Mouse (Mus musculus) ovary, postnatal 10 days (tissue): ENCODE results near the gene Gpatch3.

Experiments used
- DNase-seq: peaks from one replicate; pipeline ENCODE4 v3.0.0; 2022; ENCODE audit warnings: low spot score

Gene Gpatch3

DNA sequence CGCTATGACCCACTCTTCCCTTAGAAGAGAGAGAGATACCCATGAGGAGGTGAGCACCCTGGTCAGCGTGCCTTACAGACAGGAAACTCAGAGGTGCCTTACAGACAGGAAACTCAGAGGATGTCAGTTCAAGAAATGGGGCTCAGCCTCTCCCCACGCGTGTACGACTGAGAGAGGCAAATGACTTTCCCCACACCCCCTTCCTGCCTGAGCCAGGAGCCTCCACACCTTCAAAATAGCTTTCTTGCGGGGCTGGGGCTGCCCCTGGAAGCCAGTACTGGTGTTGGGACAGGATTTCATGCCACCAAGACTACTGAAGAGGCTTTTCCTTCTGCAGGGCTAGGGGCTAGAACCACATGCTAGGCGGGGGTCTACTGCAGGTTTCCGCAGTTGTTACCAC, 46.1 kb downstream of the Gpatch3 start:
- DNase-seq = no peak

DNA sequence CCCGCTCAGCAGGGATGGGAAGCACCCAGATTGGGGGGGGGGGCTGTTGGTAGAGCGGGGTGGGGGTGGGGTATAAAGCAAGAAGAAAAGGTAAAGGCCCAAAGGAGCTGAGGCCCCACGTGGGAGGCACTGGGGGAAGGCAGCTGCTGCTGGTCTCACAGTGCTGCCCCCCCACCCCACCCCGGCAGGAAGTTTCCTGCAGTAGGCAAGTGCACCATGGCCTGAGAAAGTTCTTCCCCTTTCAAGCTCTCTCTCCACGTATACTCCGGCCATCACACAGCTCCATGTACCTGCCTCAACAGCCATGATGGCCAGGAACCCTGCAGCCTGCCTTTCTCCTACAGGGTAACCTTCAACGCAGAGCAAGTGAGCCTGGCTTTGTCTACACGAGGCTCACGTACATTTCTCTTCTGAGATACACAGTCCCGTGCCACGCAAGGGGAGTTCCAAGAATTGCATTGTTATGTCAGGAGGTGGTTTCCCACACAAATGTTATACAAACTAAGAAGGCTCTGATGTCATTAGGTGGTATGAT, 47.7 kb downstream of the Gpatch3 start:
- DNase-seq = no peak

DNA sequence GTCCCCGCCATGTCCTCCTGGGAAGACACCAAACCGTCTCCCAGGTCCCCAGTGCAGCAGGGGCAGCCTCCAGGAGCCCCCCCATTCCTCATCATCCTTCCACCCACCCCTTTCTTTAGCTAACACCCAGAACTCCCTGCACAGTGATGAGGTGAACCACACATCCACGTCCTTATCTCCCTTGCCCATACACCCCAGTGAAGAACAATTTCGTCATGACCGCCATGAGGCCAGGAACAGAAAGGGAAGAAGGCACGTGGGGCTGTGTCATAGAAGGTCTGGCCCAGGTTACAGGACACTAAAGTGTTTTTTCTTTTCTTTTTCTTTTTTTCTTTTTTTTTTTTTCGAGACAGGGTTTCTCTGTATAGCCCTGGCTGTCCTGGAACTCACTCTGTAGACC, 50.3 kb downstream of the Gpatch3 start:
- no peak for DNase-seq

DNA sequence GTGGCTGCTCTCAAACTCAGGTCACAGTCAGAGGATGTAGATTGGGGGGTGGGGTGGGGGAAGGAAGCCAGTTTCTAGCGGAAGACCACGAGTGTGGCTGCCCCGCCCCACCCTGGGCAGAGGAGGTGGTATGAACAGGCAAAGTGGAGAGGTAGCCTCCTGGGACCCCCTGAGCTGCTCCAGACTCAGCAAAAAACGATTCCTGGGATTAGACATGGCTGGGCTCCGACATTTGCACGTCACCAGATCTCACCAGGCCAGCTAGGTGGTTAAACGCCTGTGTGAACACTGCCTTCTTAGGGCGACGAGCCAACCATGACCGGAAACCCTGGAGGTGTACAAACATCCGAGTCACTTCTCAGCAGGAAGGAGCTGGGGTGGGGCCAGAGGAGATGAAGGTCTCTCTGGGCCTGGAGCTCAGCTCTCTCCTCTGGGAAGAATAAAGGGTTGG, 51.1 kb downstream of the Gpatch3 start:
- no peak for DNase-seq

DNA sequence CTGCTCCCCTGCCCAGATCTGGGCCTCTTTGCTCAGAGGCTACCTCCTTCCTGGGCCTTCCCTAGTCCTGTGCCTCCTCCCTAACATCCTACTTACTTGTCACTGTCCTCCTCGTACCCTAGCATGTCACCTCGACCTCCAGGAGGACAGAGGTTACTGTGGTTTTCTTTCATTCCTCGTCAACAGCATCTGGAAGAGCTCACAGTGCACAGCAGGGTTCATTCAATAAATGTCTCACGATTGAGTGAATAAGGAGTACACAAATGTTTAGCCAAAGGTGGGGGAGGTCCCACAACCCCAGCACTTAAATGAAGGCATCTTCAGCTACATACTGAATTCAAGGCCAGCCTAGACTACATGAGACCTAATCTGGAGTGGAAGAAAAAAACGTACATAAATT, 51.7 kb downstream of the Gpatch3 start:
- DNase-seq = no peak

DNA sequence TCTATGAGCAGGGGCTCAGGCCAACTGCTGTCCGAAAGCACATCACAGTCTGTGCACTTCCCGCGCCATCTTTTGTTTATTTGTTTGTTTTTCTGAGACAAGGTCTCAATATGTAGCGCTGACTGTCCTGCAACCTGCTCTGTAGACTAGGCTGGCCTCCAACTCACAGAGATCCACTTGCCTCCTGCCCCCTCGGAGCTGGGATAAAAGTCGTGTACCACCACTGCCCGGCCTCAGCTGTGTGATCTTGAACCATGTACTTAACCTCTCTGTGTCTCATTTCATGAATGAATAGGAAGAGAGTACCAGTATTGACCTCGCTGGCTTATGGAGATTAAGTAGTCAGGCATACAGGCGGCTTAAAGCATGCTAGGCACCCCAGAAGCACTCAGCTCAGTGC, 52.1 kb downstream of the Gpatch3 start:
- no peak for DNase-seq

DNA sequence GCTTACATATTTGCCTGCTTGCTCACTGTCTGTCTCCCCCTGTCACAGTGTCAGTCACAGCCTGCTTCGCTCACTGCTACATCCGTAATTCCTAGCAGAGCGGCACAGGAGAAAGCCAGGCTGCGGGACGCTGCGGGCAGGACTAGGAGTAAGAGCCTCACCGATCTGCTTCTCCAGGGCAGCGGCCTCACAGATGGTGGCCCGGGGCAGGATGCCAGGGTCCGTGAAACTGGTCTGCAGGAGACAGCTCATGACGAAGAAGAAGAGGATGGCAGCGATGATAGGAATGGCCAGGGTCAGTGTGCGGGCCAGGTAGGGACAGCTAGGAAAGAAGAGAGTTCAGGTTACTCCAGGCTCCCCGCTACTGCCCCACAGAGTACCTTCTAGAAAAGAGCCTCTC, 52.5 kb downstream of the Gpatch3 start:
- DNase-seq = no peak

DNA sequence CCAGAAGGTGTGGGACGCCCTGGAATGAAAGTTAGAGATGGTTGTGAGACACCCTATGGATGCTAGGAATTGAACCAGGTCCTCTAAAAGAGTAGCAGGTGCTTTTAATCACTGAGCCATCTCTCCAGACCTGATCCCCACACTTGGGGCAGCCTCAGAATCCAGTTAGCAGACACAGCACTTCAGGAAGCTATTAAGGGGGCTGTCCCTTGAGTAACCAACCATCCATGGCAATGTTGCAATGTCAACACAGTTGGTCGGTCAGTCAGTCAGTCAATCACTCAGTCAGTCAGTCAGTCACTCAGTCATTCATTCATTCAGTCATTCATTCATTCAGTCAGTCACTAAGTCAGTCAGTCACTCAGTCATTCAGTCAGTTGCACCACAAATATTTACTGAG, 54.0 kb downstream of the Gpatch3 start:
- DNase-seq = no peak

DNA sequence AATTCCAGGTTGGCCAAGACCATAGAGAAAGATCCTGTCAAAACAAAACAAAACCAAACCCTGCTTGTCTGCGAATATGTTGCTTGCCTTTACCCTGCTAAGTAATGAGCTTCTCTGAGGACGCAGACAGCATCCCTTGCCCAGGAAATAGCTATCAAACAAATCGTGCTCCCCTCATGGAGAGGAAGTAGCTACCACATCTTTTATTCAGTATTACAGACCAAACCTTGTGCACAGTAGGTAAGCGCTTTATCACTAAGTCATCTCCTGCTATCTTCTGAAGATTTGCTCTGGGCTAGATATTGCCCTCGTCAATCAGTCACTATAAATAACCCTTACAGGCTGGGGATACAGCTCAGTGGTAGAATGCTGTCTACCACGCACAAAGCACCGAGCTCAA, 54.6 kb downstream of the Gpatch3 start:
- no peak for DNase-seq

DNA sequence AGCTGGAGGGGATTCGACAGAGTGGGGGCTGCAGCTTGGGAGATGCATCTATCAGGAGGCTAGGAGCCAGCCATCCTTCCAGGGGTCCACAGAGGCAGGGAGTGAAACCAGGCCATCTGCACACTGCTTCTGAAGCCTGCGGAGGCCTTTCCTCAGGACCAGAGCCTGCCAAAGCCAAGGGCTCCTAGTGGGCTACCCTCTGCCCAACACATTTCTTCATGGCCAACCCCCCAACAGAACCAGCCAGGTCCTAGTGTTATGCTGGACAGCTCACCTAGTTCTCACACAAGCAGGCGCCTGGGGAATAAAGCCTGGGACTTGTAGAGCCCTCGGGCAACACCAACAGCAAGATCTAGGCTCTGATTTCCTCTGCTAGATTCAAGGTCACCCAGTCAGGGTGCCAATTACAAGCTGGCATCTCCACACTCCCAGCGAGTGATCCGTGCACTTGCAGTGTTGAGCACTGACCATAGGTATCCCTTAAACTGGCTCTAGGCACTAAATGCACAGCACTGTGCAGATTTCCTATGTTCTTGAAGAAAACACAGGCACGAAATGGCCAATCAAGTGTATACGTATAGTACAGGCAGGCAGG, 55.9 kb downstream of the Gpatch3 start:
- DNase-seq = no peak

DNA sequence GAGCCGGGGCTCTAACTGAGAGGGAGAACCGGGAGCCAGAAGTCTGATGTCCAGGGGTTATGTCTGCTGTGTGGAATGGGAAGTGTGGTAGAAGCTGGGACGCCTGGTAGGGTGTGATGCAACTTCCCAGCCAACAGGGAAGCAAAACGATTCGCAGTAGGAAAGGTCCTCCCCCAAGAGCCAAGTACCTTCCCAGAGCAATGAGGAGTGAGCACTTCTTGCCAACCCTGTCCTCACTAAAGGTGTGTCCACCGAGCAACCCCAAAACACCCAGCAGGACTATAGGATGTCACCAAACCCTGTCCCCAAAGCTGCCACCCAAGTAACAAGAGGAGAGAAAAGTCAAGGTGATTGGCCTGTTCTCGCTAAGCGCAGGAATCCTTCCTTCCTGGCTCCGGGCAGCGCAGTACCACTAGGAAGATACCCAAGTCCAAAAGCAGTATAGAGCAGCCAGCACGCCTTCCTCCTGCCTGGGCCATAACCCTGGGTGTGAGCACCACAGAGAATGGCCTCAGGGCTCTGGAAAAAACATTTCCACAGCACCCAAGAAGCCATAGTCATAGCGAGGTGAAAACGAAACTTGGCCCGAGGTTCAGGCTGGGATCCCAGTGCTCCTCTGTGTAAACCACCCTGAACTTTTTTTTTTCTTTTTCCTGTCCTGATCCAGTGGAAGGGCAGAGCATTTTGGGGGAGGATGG, 56.7 kb downstream of the Gpatch3 start:
- no peak for DNase-seq

DNA sequence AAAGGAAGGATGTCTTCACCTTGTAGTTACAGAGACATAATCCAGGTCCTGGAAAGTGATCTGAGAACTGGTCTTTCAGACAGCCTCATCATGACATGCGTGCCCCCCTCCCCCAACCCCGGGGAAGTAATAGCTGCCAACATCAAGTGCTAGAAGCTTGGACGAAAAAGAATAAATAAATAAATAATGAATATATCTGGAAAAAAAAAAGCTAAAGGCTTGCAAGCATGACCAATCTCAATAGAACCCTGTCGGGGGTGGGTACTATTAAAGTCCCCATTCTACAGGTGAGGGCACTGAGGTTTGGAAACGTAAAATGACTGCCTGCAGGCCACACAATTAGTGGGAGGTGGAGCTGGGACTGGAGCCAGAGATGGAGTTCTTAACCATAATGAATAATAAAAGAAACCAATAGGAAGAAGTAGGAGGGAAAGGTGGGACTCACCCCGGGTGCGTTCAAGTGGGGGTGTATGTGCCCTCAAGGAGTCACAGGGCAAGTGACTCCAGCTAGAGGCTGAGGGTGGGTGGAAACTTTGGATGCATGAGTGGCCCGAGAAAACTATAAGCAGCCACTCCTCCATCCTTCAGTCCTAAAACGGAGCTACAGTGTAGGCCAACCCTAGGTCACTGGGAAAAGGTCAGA, 57.3 kb downstream of the Gpatch3 start:
- DNase-seq = no peak

DNA sequence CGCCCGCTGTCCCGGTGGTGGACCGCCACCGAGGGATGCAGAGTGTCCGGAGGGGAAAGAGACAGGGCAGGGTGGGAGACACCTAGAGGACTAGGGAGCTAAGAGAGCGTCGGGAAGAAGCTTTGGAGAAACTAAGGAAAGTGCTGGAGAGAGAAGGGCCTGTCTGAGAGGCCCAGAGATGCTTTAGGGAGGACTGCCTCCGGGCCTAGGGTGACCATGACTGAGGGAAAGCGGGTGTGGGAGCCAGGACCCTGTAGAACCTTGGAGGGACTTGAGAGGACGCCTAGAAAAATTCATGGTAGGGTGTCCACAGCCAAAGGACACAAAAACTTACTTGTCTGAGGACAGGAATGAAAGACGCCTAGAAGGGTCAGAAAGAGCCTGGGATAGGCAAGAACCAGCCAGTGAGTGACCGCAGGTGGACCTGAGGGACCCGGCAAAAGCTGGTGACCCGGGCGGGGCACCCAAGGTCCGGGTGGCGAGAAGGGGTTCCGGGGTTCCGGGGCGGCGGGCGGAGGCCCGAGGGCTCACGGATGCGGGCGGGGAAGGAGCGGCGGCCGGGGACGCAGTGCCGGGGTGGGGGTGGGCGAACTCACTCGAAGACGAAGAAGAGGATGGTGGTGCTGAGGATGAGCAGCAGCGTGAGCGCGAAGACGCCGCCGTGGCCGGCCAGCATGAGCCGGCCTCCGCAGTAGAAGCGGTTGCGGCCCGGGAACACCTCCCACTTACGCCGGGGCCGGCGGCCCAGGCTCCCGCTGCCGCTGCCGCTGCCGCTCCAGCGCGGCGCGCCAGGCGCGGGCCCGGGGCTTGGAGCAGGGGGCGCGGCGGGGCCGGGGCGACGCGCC, 58.2 kb downstream of the Gpatch3 start:
- peak; percentile 27 for DNase-seq

DNA sequence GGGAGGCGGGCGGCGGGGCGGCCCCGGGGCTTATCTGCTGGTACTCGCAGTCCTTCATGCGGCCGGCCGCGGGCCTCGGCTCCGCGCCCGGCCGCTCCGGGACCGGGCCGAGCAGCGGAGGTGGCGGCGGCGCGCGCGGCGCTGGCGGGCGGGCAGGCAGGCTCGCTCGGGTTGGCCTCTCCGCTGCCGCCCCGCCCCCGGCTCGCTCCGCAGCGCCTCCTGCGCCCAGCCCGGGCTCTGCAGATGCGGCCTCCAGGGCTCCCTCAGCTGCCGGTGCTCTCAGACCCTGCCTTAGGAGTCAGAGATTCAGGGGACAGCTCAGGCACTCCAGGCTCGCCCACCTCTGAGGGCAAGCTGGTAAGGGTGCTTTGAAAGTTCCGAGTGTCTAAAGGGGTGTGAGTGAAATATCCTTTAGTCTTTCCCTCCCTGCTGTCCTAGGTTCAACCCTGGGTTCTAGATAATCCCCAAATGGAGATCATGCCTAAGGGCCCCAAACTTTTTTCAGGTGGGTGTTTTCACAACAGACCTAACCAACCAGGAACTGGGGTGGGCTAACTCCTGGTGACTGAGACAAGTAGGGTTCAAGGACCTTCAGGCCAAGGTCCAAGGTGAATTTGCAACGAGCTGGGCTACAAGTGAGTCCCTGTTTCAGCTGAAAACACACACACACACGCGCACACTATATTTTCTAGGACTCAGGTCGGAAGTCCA, 58.9 kb downstream of the Gpatch3 start:
- peak; percentile 86 for DNase-seq
